ENCODE assay signal across 15 mouse cellular contexts in the genomic region with DNA sequence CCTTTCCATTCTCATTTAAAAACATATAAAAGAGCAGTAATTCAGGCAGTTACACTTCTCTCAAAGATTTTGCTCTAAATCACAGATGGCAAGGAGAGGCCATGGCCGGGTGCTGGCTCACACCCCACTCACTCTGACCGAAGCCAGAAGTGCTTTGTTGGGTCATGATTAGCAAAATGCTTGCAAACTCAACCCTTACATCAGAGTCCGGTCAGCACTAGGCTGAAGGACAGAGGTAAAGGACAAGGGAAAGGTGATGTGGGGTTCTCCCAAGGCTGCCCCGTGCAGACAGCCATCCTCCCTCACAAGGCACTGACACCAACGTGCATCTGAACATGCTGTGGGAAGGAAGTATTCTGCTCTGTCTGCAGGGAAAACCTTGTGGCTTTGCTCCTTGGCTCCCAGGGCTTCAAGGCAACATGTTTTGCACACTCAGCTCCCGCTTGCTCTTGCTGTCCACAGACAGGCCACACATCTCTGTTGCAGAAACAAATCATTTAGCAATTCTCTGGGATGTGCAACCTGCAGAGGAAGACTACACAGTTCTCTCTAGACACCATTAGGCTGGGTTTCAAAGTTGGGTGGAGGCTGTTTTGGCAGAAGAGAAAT.
A peak's percentile ranks its signal among the peaks of the same experiment; 100 is the strongest.
DNase-seq lines count a peak whose midpoint lies in the region; ATAC-seq and TF ChIP-seq lines count a peak whose summit lies in the region.
"Had no signal": no experiment of that assay in that cellular context is flagged by ENCODE, and none has a peak within 500 bp of the region (broad histone marks: within the 10 kb centered on the region; RNA-seq: fewer than 3 reads in every experiment).

No protein-coding gene starts in this region.

- no peak overlapping the region for H3K4me2 ChIP-seq in hindbrain, embryonic 15.5 days
- no peak overlapping the region for H3K4me2 ChIP-seq in hindbrain, postnatal 0 days (ENCODE audit: low read depth, low read length)
- H3K4me2 ChIP-seq: hindbrain, embryonic 12.5 days had no signal

- TF ChIP-seq CTCF in hindbrain, postnatal 0 days (IDR thresholded peaks at IDR 0.05; ENCODE audit: low read depth), result no peak

- H3K4me3 ChIP-seq in hindbrain, embryonic 15.5 days, result no peak overlapping the region
- no peak overlapping the region for H3K4me3 ChIP-seq in hindbrain, postnatal 0 days (ENCODE audit: low read length)
- H3K4me3 ChIP-seq: hindbrain, embryonic 12.5 days; megakaryocyte, embryonic 14.5 days had no signal

- no peak overlapping the region for H3K9ac ChIP-seq in hindbrain, embryonic 15.5 days
- no peak overlapping the region for H3K9ac ChIP-seq in hindbrain, postnatal 0 days (replicated peaks; ENCODE audit: low read length)
- H3K9ac ChIP-seq: hindbrain, embryonic 12.5 days; liver, postnatal 0 days had no signal

- no peaks in the 10 kb centered on the region for H3K9me3 ChIP-seq in hindbrain, embryonic 15.5 days
- H3K9me3 ChIP-seq in hindbrain, postnatal 0 days (ENCODE audit: low read length), result no peaks in the 10 kb centered on the region
- H3K9me3 ChIP-seq: hindbrain, embryonic 12.5 days; megakaryocyte, embryonic 14.5 days had no signal

- H3K4me1 ChIP-seq in hindbrain, embryonic 15.5 days (replicated peaks), result peaks cover 21% of the 10 kb centered on the region
- peaks cover 8% of the 10 kb centered on the region; the same call in 1 of the 2 replicates for H3K4me1 ChIP-seq in hindbrain, postnatal 0 days (ENCODE audit: insufficient read depth, low read length)

- H3K27me3 ChIP-seq in hindbrain, embryonic 15.5 days, result no peaks in the 10 kb centered on the region
- H3K27me3 ChIP-seq in hindbrain, postnatal 0 days (ENCODE audit: insufficient read depth, low read length), result no peaks in the 10 kb centered on the region
- H3K27me3 ChIP-seq: hindbrain, embryonic 12.5 days had no signal

- DNase-seq in cerebellum, adult 11 months, result peak; percentile 8
- no peak for DNase-seq in hindbrain, postnatal 0 days (ENCODE audit: low spot score)
- peak; percentile 4 to 22 for DNase-seq in urinary bladder, postnatal 36 days (ENCODE audit: low spot score in 2 of 2)
- no peak for DNase-seq in urinary bladder, adult 2 months (ENCODE audit: low spot score)
- DNase-seq in thymus, postnatal 4 days, result no peak
- DNase-seq in layer of hippocampus, adult 11-12 months (ENCODE audit: low spot score), result no peak
- DNase-seq: gastrocnemius, postnatal 36 days; kidney, adult 18-20 months; liver, postnatal 0 days; right cerebral cortex, postnatal 4 days; thymus, adult 2 months had no signal

- no peak for ATAC-seq in cerebellum, adult (ENCODE audit: insufficient number of reproducible peaks, low FRiP score, low TSS enrichment)
- ATAC-seq in hindbrain, embryonic 15.5 days (ENCODE audit: low FRiP score, low read depth), result no peak; the same call in 1 of the 2 replicates
- ATAC-seq in hindbrain, postnatal 0 days, result no peak
- ATAC-seq: liver, postnatal 0 days had no signal

- peak overlapping the region; percentile 10; the same call in 1 of the 2 replicates for H3K27ac ChIP-seq in hindbrain, embryonic 15.5 days (replicated peaks)
- no peak overlapping the region for H3K27ac ChIP-seq in hindbrain, postnatal 0 days
- H3K27ac ChIP-seq: hindbrain, embryonic 12.5 days had no signal

- 74% methylated on average over 6 of the region's 6 CpGs for WGBS in hindbrain, embryonic 15.5 days
- WGBS in hindbrain, postnatal 0 days, result 75% methylated on average over 6 of the region's 6 CpGs

- no peaks in the 10 kb centered on the region for H3K36me3 ChIP-seq in hindbrain, embryonic 15.5 days
- H3K36me3 ChIP-seq in hindbrain, postnatal 0 days (ENCODE audit: insufficient read depth, low read length), result no peaks in the 10 kb centered on the region
- H3K36me3 ChIP-seq: hindbrain, embryonic 12.5 days had no signal

Comparison
In these comparisons a context has a peak if more than half of its experiments do, and no peak if none do; other contexts are left out.
1. DNase-seq: peak in cerebellum, adult 11 months (single experiment) and urinary bladder, postnatal 36 days (2 of 2); none in hindbrain, postnatal 0 days (single experiment), urinary bladder, adult 2 months (single experiment), thymus, postnatal 4 days (single experiment) and layer of hippocampus, adult 11-12 months (single experiment).